Comparison of ENCODE assay signal across 7 mouse cellular contexts in genomic region chrX:8096068-8096786, GRCm38 (mm10). TPM values are rescaled to one million over a fixed set of nuclear protein-coding genes. Genes with fewer than 3 reads are reported as not detected.
DNase-seq lines count a peak whose midpoint lies in the region; ATAC-seq lines count a peak whose summit lies in the region.
"Not testable (repeated sequence)": the region's sequence is repeated elsewhere in the genome, so short reads cannot be mapped to it uniquely, and the experiment has no call there.

No protein-coding gene starts in this region.

- peak; percentile 86 for ATAC-seq in megakaryocyte progenitor cell, adult 5-6 weeks (replicated peaks; ENCODE audit: poor library complexity)

- peak overlapping the region; percentile 62 for H3K4me3 ChIP-seq in erythroblast, embryonic 14.5 days (replicated peaks)
- peak overlapping the region; percentile 51 for H3K4me3 ChIP-seq in heart, embryonic 10.5 days
- H3K4me3 ChIP-seq in limb, embryonic 10.5 days = peak overlapping the region; percentile 43

- not testable (repeated sequence) for H3K27me3 ChIP-seq in erythroblast, embryonic 14.5 days (ENCODE audit: control insufficient read depth); heart, embryonic 10.5 days (ENCODE audit: insufficient read depth, poor library complexity, severe bottlenecking); limb, embryonic 10.5 days (ENCODE audit: low read depth, poor library complexity, severe bottlenecking)

- WGBS in heart, embryonic 10.5 days = 10% methylated on average over 39 of the region's 48 CpGs
- WGBS in limb, embryonic 10.5 days = 5% methylated on average over 28 of the region's 48 CpGs

- not testable (repeated sequence) for H3K9me3 ChIP-seq in erythroblast, embryonic 14.5 days (ENCODE audit: control insufficient read depth, low read length); heart, embryonic 10.5 days; limb, embryonic 10.5 days (replicated peaks)

- H3K4me1 ChIP-seq in erythroblast, embryonic 14.5 days (ENCODE audit: control insufficient read depth) = peaks cover 27% of the 10 kb centered on the region
- H3K4me1 ChIP-seq in heart, embryonic 10.5 days; limb, embryonic 10.5 days: not testable (repeated sequence)

- not testable (repeated sequence) for H3K36me3 ChIP-seq in erythroblast, embryonic 14.5 days (ENCODE audit: control insufficient read depth); heart, embryonic 10.5 days; limb, embryonic 10.5 days

- peak overlapping the region; percentile 77 for H3K27ac ChIP-seq in heart, embryonic 10.5 days
- peak overlapping the region; percentile 82 for H3K27ac ChIP-seq in limb, embryonic 10.5 days

- peak; percentile 51 to 69 for DNase-seq in adrenal gland, postnatal 4 days (ENCODE audit: low spot score in 2 of 2)
- DNase-seq in heart, embryonic 10.5 days (ENCODE audit: low spot score); limb, embryonic 10.5 days (ENCODE audit: low spot score): not testable (repeated sequence)
- peak; percentile 88 for DNase-seq in kidney, adult 18-20 months
- peak; percentile 82 for DNase-seq in right cerebral cortex, postnatal 25 days

RNA-seq across cellular contexts. Expression of gene Was, which starts 5.9 kb away (rescaled TPM):
- total RNA-seq in adrenal gland, postnatal 4 days (2021) = 1 to 10 TPM; 3.1 to 3.3 TPM
- polyA plus RNA-seq in erythroblast, embryonic 14.5 days (2012) = 2.2 and 2.8 TPM in 2 replicates
- polyA plus RNA-seq in heart, embryonic 10.5 days (2016; fragmentation: Nextera tagmentation; extraction: Ambion mirVana) = 0.20 and 0.74 TPM in 2 replicates
- 0.14 and 0.18 TPM in 2 replicates for polyA plus RNA-seq in limb, embryonic 10.5 days (2016; fragmentation: Nextera tagmentation; extraction: Ambion mirVana)
- total RNA-seq in megakaryocyte progenitor cell, adult 5-6 weeks (2015) = 73.0 and 75.7 TPM in 2 replicates
- 98.9 and 103 TPM in 2 replicates for total RNA-seq in megakaryocyte progenitor cell, adult 5-6 weeks (2017)

RNA-seq across cellular contexts. Expression of gene Suv39h1, which starts 21.7 kb away (rescaled TPM):
- 10 to 100 TPM; 28.9 to 30.0 TPM for total RNA-seq in adrenal gland, postnatal 4 days (2021)
- 1.1 and 1.5 TPM in 2 replicates for polyA plus RNA-seq in erythroblast, embryonic 14.5 days (2012)
- 64.2 and 71.7 TPM in 2 replicates for polyA plus RNA-seq in heart, embryonic 10.5 days (2016; fragmentation: Nextera tagmentation; extraction: Ambion mirVana)
- 106 and 111 TPM in 2 replicates for polyA plus RNA-seq in limb, embryonic 10.5 days (2016; fragmentation: Nextera tagmentation; extraction: Ambion mirVana)
- 53.5 and 64.6 TPM in 2 replicates for total RNA-seq in megakaryocyte progenitor cell, adult 5-6 weeks (2015)
- 79.2 and 81.6 TPM in 2 replicates for total RNA-seq in megakaryocyte progenitor cell, adult 5-6 weeks (2017)

RNA-seq across cellular contexts. Expression of gene Wdr13, which starts 36.5 kb away (rescaled TPM):
- 10 to 100 TPM; 68.3 to 76.5 TPM for total RNA-seq in adrenal gland, postnatal 4 days (2021)
- polyA plus RNA-seq in erythroblast, embryonic 14.5 days (2012) = 0.95 and 1.1 TPM in 2 replicates
- polyA plus RNA-seq in heart, embryonic 10.5 days (2016; fragmentation: Nextera tagmentation; extraction: Ambion mirVana) = 21.8 and 25.0 TPM in 2 replicates
- polyA plus RNA-seq in limb, embryonic 10.5 days (2016; fragmentation: Nextera tagmentation; extraction: Ambion mirVana) = 13.9 and 18.7 TPM in 2 replicates
- total RNA-seq in megakaryocyte progenitor cell, adult 5-6 weeks (2015) = 11.9 and 14.4 TPM in 2 replicates
- total RNA-seq in megakaryocyte progenitor cell, adult 5-6 weeks (2017) = 16.3 and 25.5 TPM in 2 replicates

RNA-seq across cellular contexts. Expression of gene Rbm3, which starts 49.5 kb away (rescaled TPM):
- total RNA-seq in adrenal gland, postnatal 4 days (2021) = 100 to 1,000 TPM; 391 to 494 TPM
- 9.4 and 12.0 TPM in 2 replicates for polyA plus RNA-seq in erythroblast, embryonic 14.5 days (2012)
- 342 and 398 TPM in 2 replicates for polyA plus RNA-seq in heart, embryonic 10.5 days (2016; fragmentation: Nextera tagmentation; extraction: Ambion mirVana)
- polyA plus RNA-seq in limb, embryonic 10.5 days (2016; fragmentation: Nextera tagmentation; extraction: Ambion mirVana) = 505 and 510 TPM in 2 replicates
- total RNA-seq in megakaryocyte progenitor cell, adult 5-6 weeks (2015) = 1,002 and 1,150 TPM in 2 replicates
- 1,310 and 1,340 TPM in 2 replicates for total RNA-seq in megakaryocyte progenitor cell, adult 5-6 weeks (2017)

Comparison
In these comparisons a context has a peak if more than half of its experiments do, and no peak if none do; other contexts are left out.
1. RNA of gene Suv39h1, which starts 21.7 kb away (polyA plus RNA-seq): 106 to 111 TPM in limb, embryonic 10.5 days and 64.2 to 71.7 TPM in heart, embryonic 10.5 days; 1.1 to 1.5 TPM in erythroblast, embryonic 14.5 days; every median in the first group is over 10 times any median in the second.
2. Peak in every context shown above with its lines, with median percentiles within 50 percentile points of each other: H3K4me3 ChIP-seq.